ENCODE assay signal across 9 mouse cellular contexts in genomic region chr13:95535461-95536116, GRCm38 (mm10). TPM values are rescaled to one million over a fixed set of nuclear protein-coding genes. Genes with fewer than 3 reads are reported as not detected.
A peak's percentile ranks its signal among the peaks of the same experiment; 100 is the strongest.
DNase-seq lines count a peak whose midpoint lies in the region; ATAC-seq and TF ChIP-seq lines count a peak whose summit lies in the region.
"Had no signal": no experiment of that assay in that cellular context is flagged by ENCODE, and none has a peak within 500 bp of the region (broad histone marks: within the 10 kb centered on the region; RNA-seq: fewer than 3 reads in every experiment).

No protein-coding gene starts in this region.

- no peak for ATAC-seq in intestine, embryonic 15.5 days
- no peak for ATAC-seq in intestine, embryonic 16.5 days
- peak; percentile 40; the same call in 1 of the 2 replicates for ATAC-seq in common myeloid progenitor, adult 5-6 weeks (replicated peaks; ENCODE audit: low read depth, poor library complexity, severe bottlenecking)
- no peak for ATAC-seq in neural tube, embryonic 11.5 days (ENCODE audit: insufficient read depth, low FRiP score, low TSS enrichment)

- H3K27ac ChIP-seq in intestine, embryonic 15.5 days, result no peak overlapping the region
- no peak overlapping the region for H3K27ac ChIP-seq in intestine, embryonic 16.5 days (ENCODE audit: low read length)
- H3K27ac ChIP-seq in neural tube, embryonic 11.5 days (ENCODE audit: low read depth, low read length), result no peak overlapping the region
- H3K27ac ChIP-seq in cerebellum, adult 2 months (ENCODE audit: insufficient read depth, low read length), result no peak overlapping the region

- no peak overlapping the region for H3K4me3 ChIP-seq in intestine, embryonic 15.5 days (replicated peaks)
- no peak overlapping the region for H3K4me3 ChIP-seq in intestine, embryonic 16.5 days (ENCODE audit: low read length)
- H3K4me3 ChIP-seq in neural tube, embryonic 11.5 days (ENCODE audit: low read depth, low read length), result no peak overlapping the region
- no peak overlapping the region for H3K4me3 ChIP-seq in cerebellum, adult 2 months (replicated peaks; ENCODE audit: insufficient read depth, low read depth, low read length)
- H3K4me3 ChIP-seq: megakaryocyte, embryonic 14.5 days had no signal

- peak; percentile 16 for DNase-seq in liver
- DNase-seq in neural tube, embryonic 11.5 days (ENCODE audit: low spot score), result peak; percentile 28
- no peak for DNase-seq in cerebellum, adult 2 months
- DNase-seq in left cerebral cortex, postnatal 14 days (ENCODE audit: low spot score in 2 of 2), result no peak
- no peak for DNase-seq in ovary, postnatal 36 days (ENCODE audit: low spot score)

- H3K36me3 ChIP-seq in intestine, embryonic 15.5 days, result no peaks in the 10 kb centered on the region
- H3K36me3 ChIP-seq in intestine, embryonic 16.5 days (ENCODE audit: control insufficient read depth, insufficient read depth, low read length), result no peaks in the 10 kb centered on the region
- H3K36me3 ChIP-seq in neural tube, embryonic 11.5 days (ENCODE audit: control insufficient read depth, insufficient read depth, low read length), result no peaks in the 10 kb centered on the region

- TF ChIP-seq CTCF in cerebellum, adult 2 months (IDR thresholded peaks at IDR 0.05; ENCODE audit: borderline replicate concordance, insufficient read depth, low read depth, low read length), result no peak

- intact Hi-C loops in left cerebral cortex, postnatal 14 days (cut with DNase I), result no loop called here

- H3K4me1 ChIP-seq in intestine, embryonic 15.5 days (replicated peaks), result peaks cover 16% of the 10 kb centered on the region
- peaks cover 25% of the 10 kb centered on the region for H3K4me1 ChIP-seq in intestine, embryonic 16.5 days (ENCODE audit: control insufficient read depth, insufficient read depth, low read length)
- peaks cover 13% of the 10 kb centered on the region for H3K4me1 ChIP-seq in neural tube, embryonic 11.5 days (ENCODE audit: control insufficient read depth, insufficient read depth, low read length)
- 0 out of 2 replicates have a peak, but pooled peaks cover 2% of the 10 kb centered on the region for H3K4me1 ChIP-seq in cerebellum, adult 2 months (ENCODE audit: control insufficient read depth, insufficient read depth, low read length)

- H3K27me3 ChIP-seq in intestine, embryonic 15.5 days (replicated peaks), result no peaks in the 10 kb centered on the region
- no peaks in the 10 kb centered on the region for H3K27me3 ChIP-seq in intestine, embryonic 16.5 days (replicated peaks; ENCODE audit: control insufficient read depth, insufficient read depth, low read length)
- H3K27me3 ChIP-seq in neural tube, embryonic 11.5 days (ENCODE audit: control insufficient read depth, insufficient read depth, low read length), result no peaks in the 10 kb centered on the region
- H3K27me3 ChIP-seq in cerebellum, adult 2 months (ENCODE audit: control insufficient read depth, insufficient read depth, low read length), result no peaks in the 10 kb centered on the region

- H3K4me2 ChIP-seq in intestine, embryonic 15.5 days (replicated peaks), result 0 out of 2 replicates have a peak overlapping the region, but pooled peaks have one; percentile 22
- no peak overlapping the region for H3K4me2 ChIP-seq in intestine, embryonic 16.5 days (ENCODE audit: low read depth, low read length)
- no peak overlapping the region; the same call in 1 of the 2 replicates for H3K4me2 ChIP-seq in neural tube, embryonic 11.5 days (ENCODE audit: low read depth)

- TF ChIP-seq POLR2A in cerebellum, adult 2 months (IDR thresholded peaks at IDR 0.05; ENCODE audit: borderline replicate concordance, insufficient read depth, low read length), result no peak

- H3K9ac ChIP-seq in intestine, embryonic 15.5 days, result no peak overlapping the region
- no peak overlapping the region for H3K9ac ChIP-seq in intestine, embryonic 16.5 days (ENCODE audit: low read depth, low read length)
- H3K9ac ChIP-seq in neural tube, embryonic 11.5 days (ENCODE audit: low read length), result no peak overlapping the region

- H3K9me3 ChIP-seq in intestine, embryonic 15.5 days, result no peaks in the 10 kb centered on the region
- no peaks in the 10 kb centered on the region for H3K9me3 ChIP-seq in intestine, embryonic 16.5 days (ENCODE audit: control insufficient read depth, low read length)
- H3K9me3 ChIP-seq in neural tube, embryonic 11.5 days (ENCODE audit: control insufficient read depth, low read length), result no peaks in the 10 kb centered on the region

- WGBS in intestine, embryonic 15.5 days, result 14% methylated on average over 11 of the region's 11 CpGs
- WGBS in intestine, embryonic 16.5 days, result 13% methylated on average over 11 of the region's 11 CpGs
- WGBS in neural tube, embryonic 11.5 days, result 7% methylated on average over 11 of the region's 11 CpGs
- 26% methylated on average over 11 of the region's 11 CpGs for WGBS in cerebellum, adult 2 months

RNA-seq across cellular contexts. Expression of gene F2rl1, which starts 10.6 kb away (rescaled TPM):
- 15.3 and 15.5 TPM in 2 replicates for polyA plus RNA-seq in intestine, embryonic 15.5 days (2015; fragmentation: Nextera tagmentation; extraction: Ambion mirVana)
- polyA plus RNA-seq in intestine, embryonic 16.5 days (2015; fragmentation: Nextera tagmentation; extraction: Ambion mirVana), result 23.0 and 24.8 TPM in 2 replicates
- 0.10 and 0.78 TPM in 2 replicates for total RNA-seq in common myeloid progenitor, adult 5-6 weeks (2017)
- not detected in 2 replicates for polyA plus RNA-seq in neural tube, embryonic 11.5 days (2014; fragmentation: Nextera tagmentation; extraction: Ambion mirVana)
- 0.13 and 0.29 TPM in 2 replicates for polyA plus RNA-seq in cerebellum, adult 2 months (2012; rRNA removed)
- under 1 TPM; 0.27 to 0.46 TPM for total RNA-seq in left cerebral cortex, postnatal 14 days (2021)

RNA-seq across cellular contexts. Expression of gene S100z, which starts 57.1 kb away (rescaled TPM):
- 0.43 and 0.51 TPM in 2 replicates for polyA plus RNA-seq in intestine, embryonic 15.5 days (2015; fragmentation: Nextera tagmentation; extraction: Ambion mirVana)
- polyA plus RNA-seq in intestine, embryonic 16.5 days (2015; fragmentation: Nextera tagmentation; extraction: Ambion mirVana), result 0.40 and 1.2 TPM in 2 replicates
- total RNA-seq in common myeloid progenitor, adult 5-6 weeks (2017), result not detected in 2 replicates
- polyA plus RNA-seq in neural tube, embryonic 11.5 days (2014; fragmentation: Nextera tagmentation; extraction: Ambion mirVana), result not detected in 2 replicates
- polyA plus RNA-seq in cerebellum, adult 2 months (2012; rRNA removed), result not detected in 2 replicates
- total RNA-seq in left cerebral cortex, postnatal 14 days (2021), result not detected

Comparison
In these comparisons a context has a peak if more than half of its experiments do, and no peak if none do; other contexts are left out.
1. DNase-seq: peak in liver (single experiment) and neural tube, embryonic 11.5 days (single experiment); none in cerebellum, adult 2 months (0 of 2), left cerebral cortex, postnatal 14 days (0 of 2) and ovary, postnatal 36 days (single experiment).
2. RNA of gene F2rl1, which starts 10.6 kb away (polyA plus RNA-seq): 23.0 to 24.8 TPM in intestine, embryonic 16.5 days and 15.3 to 15.5 TPM in intestine, embryonic 15.5 days; 0.13 to 0.29 TPM in cerebellum, adult 2 months and not detected in neural tube, embryonic 11.5 days; every median in the first group is over 10 times any median in the second.